In genomic region chr17:40824549-40824948, GRCm38 (mm10) we compare ENCODE assay signal across 10 mouse cellular contexts. TPM values are rescaled to one million over a fixed set of nuclear protein-coding genes. Genes with fewer than 3 reads are reported as not detected.
DNase-seq lines count a peak whose midpoint lies in the region; ATAC-seq lines count a peak whose summit lies in the region.
"Had no signal": no experiment of that assay in that cellular context is flagged by ENCODE, and none has a peak within 500 bp of the region (broad histone marks: within the 10 kb centered on the region; RNA-seq: fewer than 3 reads in every experiment).

No protein-coding gene starts in this region.

- H3K27ac ChIP-seq in neural tube, embryonic 11.5 days (ENCODE audit: low read depth, low read length) = no peak overlapping the region
- H3K27ac ChIP-seq in neural tube, embryonic 15.5 days (replicated peaks) = no peak overlapping the region
- no peak overlapping the region for H3K27ac ChIP-seq in hindbrain, embryonic 13.5 days

- H3K4me1 ChIP-seq in neural tube, embryonic 11.5 days (ENCODE audit: control insufficient read depth, insufficient read depth, low read length) = no peaks in the 10 kb centered on the region
- no peaks in the 10 kb centered on the region for H3K4me1 ChIP-seq in neural tube, embryonic 15.5 days
- no peaks in the 10 kb centered on the region for H3K4me1 ChIP-seq in hindbrain, embryonic 13.5 days (replicated peaks)

- H3K36me3 ChIP-seq in neural tube, embryonic 11.5 days (ENCODE audit: control insufficient read depth, insufficient read depth, low read length) = no peaks in the 10 kb centered on the region
- no peaks in the 10 kb centered on the region for H3K36me3 ChIP-seq in neural tube, embryonic 15.5 days
- no peaks in the 10 kb centered on the region for H3K36me3 ChIP-seq in hindbrain, embryonic 13.5 days

- ATAC-seq in neural tube, embryonic 11.5 days (ENCODE audit: insufficient read depth, low FRiP score, low TSS enrichment) = no peak
- ATAC-seq in neural tube, embryonic 15.5 days (ENCODE audit: low FRiP score) = no peak
- no peak for ATAC-seq in hindbrain, embryonic 13.5 days (ENCODE audit: low FRiP score)

- H3K9me3 ChIP-seq in neural tube, embryonic 11.5 days (ENCODE audit: control insufficient read depth, low read length) = no peaks in the 10 kb centered on the region
- H3K9me3 ChIP-seq in neural tube, embryonic 15.5 days (replicated peaks) = no peaks in the 10 kb centered on the region
- no peaks in the 10 kb centered on the region for H3K9me3 ChIP-seq in hindbrain, embryonic 13.5 days

- H3K4me3 ChIP-seq in neural tube, embryonic 11.5 days (ENCODE audit: low read depth, low read length) = no peak overlapping the region
- H3K4me3 ChIP-seq in neural tube, embryonic 15.5 days (replicated peaks) = no peak overlapping the region
- no peak overlapping the region for H3K4me3 ChIP-seq in hindbrain, embryonic 13.5 days

- H3K27me3 ChIP-seq in neural tube, embryonic 11.5 days (ENCODE audit: control insufficient read depth, insufficient read depth, low read length) = no peaks in the 10 kb centered on the region
- no peaks in the 10 kb centered on the region for H3K27me3 ChIP-seq in neural tube, embryonic 15.5 days (replicated peaks)
- H3K27me3 ChIP-seq in hindbrain, embryonic 13.5 days = no peaks in the 10 kb centered on the region

- no peak overlapping the region for H3K9ac ChIP-seq in neural tube, embryonic 11.5 days (ENCODE audit: low read length)
- H3K9ac ChIP-seq in neural tube, embryonic 15.5 days (replicated peaks) = no peak overlapping the region
- no peak overlapping the region for H3K9ac ChIP-seq in hindbrain, embryonic 13.5 days

- DNase-seq in gastrocnemius, adult 18-20 months (ENCODE audit: low spot score) = peak; percentile 9
- no peak for DNase-seq in gastrocnemius, postnatal 36 days
- peak; percentile 26 for DNase-seq in neural tube, embryonic 11.5 days (ENCODE audit: low spot score)
- DNase-seq in adrenal gland, postnatal 25 days = peak; percentile 23
- DNase-seq in kidney, adult 9 months = peak; percentile 40
- DNase-seq in mesoderm, embryonic 11.5 days (ENCODE audit: low read depth, low spot score) = peak; percentile 51

- intact Hi-C loops in gastrocnemius, postnatal 36 days (cut with DNase I) = no loop called here

- H3K4me2 ChIP-seq in neural tube, embryonic 11.5 days (ENCODE audit: low read depth) = no peak overlapping the region
- no peak overlapping the region for H3K4me2 ChIP-seq in neural tube, embryonic 15.5 days
- no peak overlapping the region for H3K4me2 ChIP-seq in hindbrain, embryonic 13.5 days

- 61% methylated on average over 8 of the region's 8 CpGs for WGBS in neural tube, embryonic 11.5 days
- 62% methylated on average over 8 of the region's 8 CpGs for WGBS in neural tube, embryonic 15.5 days
- WGBS in hindbrain, embryonic 13.5 days = 55% methylated on average over 8 of the region's 8 CpGs

RNA-seq across cellular contexts. Expression of gene Rhag, which starts 13.6 kb away (rescaled TPM):
- total RNA-seq in gastrocnemius, adult 18-20 months (2021) = not detected
- total RNA-seq in gastrocnemius, postnatal 36 days (2021) = not detected
- 4.4 and 6.9 TPM in 2 replicates for polyA plus RNA-seq in neural tube, embryonic 11.5 days (2014; fragmentation: Nextera tagmentation; extraction: Ambion mirVana)
- polyA plus RNA-seq in neural tube, embryonic 15.5 days (2015; fragmentation: Nextera tagmentation; extraction: Ambion mirVana) = 0.18 and 0.42 TPM in 2 replicates
- not detected in 2 replicates for total RNA-seq in adrenal gland, postnatal 25 days (2021)
- 0.27 and 0.48 TPM in 2 replicates for polyA plus RNA-seq in hindbrain, embryonic 13.5 days (2015; fragmentation: Nextera tagmentation; extraction: Ambion mirVana)
- total RNA-seq: layer of hippocampus, postnatal 25 days had no signal

RNA-seq across cellular contexts. Expression of gene Crisp2, which starts 17.7 kb away (rescaled TPM):
- total RNA-seq in gastrocnemius, adult 18-20 months (2021) = not detected
- total RNA-seq in gastrocnemius, postnatal 36 days (2021) = not detected
- not detected in 2 replicates for polyA plus RNA-seq in neural tube, embryonic 11.5 days (2014; fragmentation: Nextera tagmentation; extraction: Ambion mirVana)
- polyA plus RNA-seq in neural tube, embryonic 15.5 days (2015; fragmentation: Nextera tagmentation; extraction: Ambion mirVana) = not detected in 2 replicates
- not detected in 2 replicates for total RNA-seq in adrenal gland, postnatal 25 days (2021)
- polyA plus RNA-seq in hindbrain, embryonic 13.5 days (2015; fragmentation: Nextera tagmentation; extraction: Ambion mirVana) = not detected in 2 replicates
- total RNA-seq: adrenal gland, postnatal 4 days; layer of hippocampus, postnatal 25 days had no signal

RNA-seq across cellular contexts. Expression of gene 9130008F23Rik, which starts 55.8 kb away (rescaled TPM):
- under 1 TPM; 0.21 TPM for total RNA-seq in gastrocnemius, adult 18-20 months (2021)
- total RNA-seq in gastrocnemius, postnatal 36 days (2021) = under 1 TPM in 1 of 2 experiments, not detected in 1; 0.23 TPM
- 0.91 and 0.93 TPM in 2 replicates for polyA plus RNA-seq in neural tube, embryonic 11.5 days (2014; fragmentation: Nextera tagmentation; extraction: Ambion mirVana)
- polyA plus RNA-seq in neural tube, embryonic 15.5 days (2015; fragmentation: Nextera tagmentation; extraction: Ambion mirVana) = 0.88 and 0.90 TPM in 2 replicates
- total RNA-seq in adrenal gland, postnatal 25 days (2021) = 0.79 and 1.3 TPM in 2 replicates
- polyA plus RNA-seq in hindbrain, embryonic 13.5 days (2015; fragmentation: Nextera tagmentation; extraction: Ambion mirVana) = 0.49 and 1.0 TPM in 2 replicates

Comparison
In these comparisons a context has a peak if more than half of its experiments do, and no peak if none do; other contexts are left out.
1. DNase-seq: peak in gastrocnemius, adult 18-20 months (single experiment), neural tube, embryonic 11.5 days (single experiment), adrenal gland, postnatal 25 days (single experiment), kidney, adult 9 months (single experiment) and mesoderm, embryonic 11.5 days (single experiment); none in gastrocnemius, postnatal 36 days (0 of 2).